In the genomic region with DNA sequence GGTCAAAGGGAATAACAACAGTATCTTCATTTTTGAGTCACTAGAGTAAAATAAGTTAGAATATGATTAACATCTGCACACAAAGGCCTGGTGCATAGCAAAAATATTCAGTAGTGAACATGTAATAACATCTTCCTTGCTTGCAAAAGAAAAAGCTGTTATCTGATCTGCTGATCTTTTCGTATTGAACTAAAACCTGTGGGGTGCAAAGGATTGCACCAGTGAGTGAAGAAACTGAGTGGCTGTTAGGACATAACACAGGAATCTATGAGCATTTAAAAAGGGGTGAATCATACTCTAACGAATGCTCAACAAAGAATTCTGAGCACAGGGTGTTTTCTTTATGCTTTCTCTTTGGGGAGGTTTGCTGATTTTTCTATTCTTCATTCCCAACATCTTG, we compare ENCODE assay signal across 26 mouse cellular contexts.
DNase-seq lines count a peak whose midpoint lies in the region; ATAC-seq and TF ChIP-seq lines count a peak whose summit lies in the region.
"Had no signal": no experiment of that assay in that cellular context is flagged by ENCODE, and none has a peak within 500 bp of the region (broad histone marks: within the 10 kb centered on the region; RNA-seq: fewer than 3 reads in every experiment).

No protein-coding gene starts in this region.

- H3K9ac ChIP-seq in hindbrain, embryonic 14.5 days: no peak overlapping the region
- H3K9ac ChIP-seq in hindbrain, postnatal 0 days (replicated peaks; ENCODE audit: low read length): no peak overlapping the region
- no peak overlapping the region for H3K9ac ChIP-seq in intestine, embryonic 16.5 days (ENCODE audit: low read depth, low read length)
- H3K9ac ChIP-seq: embryonic facial prominence, embryonic 12.5 days; forebrain, embryonic 12.5 days had no signal

- ATAC-seq in hindbrain, embryonic 14.5 days (ENCODE audit: low FRiP score): no peak
- ATAC-seq in hindbrain, postnatal 0 days: no peak
- ATAC-seq in intestine, embryonic 16.5 days: no peak
- ATAC-seq: activated CD4-positive, CD25-positive, alpha-beta regulatory T cell, adult 4 months; CD4-positive, CD25-positive, alpha-beta regulatory T cell, adult 4 months; forebrain, embryonic 14.5 days; forebrain, embryonic 16.5 days; Patski had no signal

- no peaks in the 10 kb centered on the region for H3K36me3 ChIP-seq in hindbrain, embryonic 14.5 days (replicated peaks; ENCODE audit: control insufficient read depth, insufficient read depth)
- no peaks in the 10 kb centered on the region for H3K36me3 ChIP-seq in hindbrain, postnatal 0 days (ENCODE audit: insufficient read depth, low read length)
- no peaks in the 10 kb centered on the region for H3K36me3 ChIP-seq in intestine, embryonic 16.5 days (ENCODE audit: control insufficient read depth, insufficient read depth, low read length)
- H3K36me3 ChIP-seq: embryonic facial prominence, embryonic 10.5 days; embryonic facial prominence, embryonic 12.5 days; forebrain, embryonic 10.5 days; forebrain, embryonic 12.5 days; G1E had no signal

- H3K4me3 ChIP-seq in hindbrain, embryonic 14.5 days (replicated peaks; ENCODE audit: low read length): no peak overlapping the region
- no peak overlapping the region for H3K4me3 ChIP-seq in hindbrain, postnatal 0 days (ENCODE audit: low read length)
- H3K4me3 ChIP-seq in intestine, embryonic 16.5 days (ENCODE audit: low read length): no peak overlapping the region
- H3K4me3 ChIP-seq: embryonic facial prominence, embryonic 10.5 days; embryonic facial prominence, embryonic 12.5 days; forebrain, embryonic 10.5 days; forebrain, embryonic 12.5 days had no signal

- no peak for TF ChIP-seq CTCF in hindbrain, postnatal 0 days (IDR thresholded peaks at IDR 0.05; ENCODE audit: low read depth)

- H3K27me3 ChIP-seq in hindbrain, embryonic 14.5 days (ENCODE audit: control insufficient read depth, insufficient read depth, low read length): no peaks in the 10 kb centered on the region
- no peaks in the 10 kb centered on the region for H3K27me3 ChIP-seq in hindbrain, postnatal 0 days (ENCODE audit: insufficient read depth, low read length)
- no peaks in the 10 kb centered on the region for H3K27me3 ChIP-seq in intestine, embryonic 16.5 days (replicated peaks; ENCODE audit: control insufficient read depth, insufficient read depth, low read length)
- H3K27me3 ChIP-seq: CH12.LX; embryonic facial prominence, embryonic 12.5 days; forebrain, embryonic 12.5 days had no signal

- no peaks in the 10 kb centered on the region for H3K9me3 ChIP-seq in hindbrain, embryonic 14.5 days (ENCODE audit: control insufficient read depth, low read length)
- H3K9me3 ChIP-seq in hindbrain, postnatal 0 days (ENCODE audit: low read length): no peaks in the 10 kb centered on the region
- H3K9me3 ChIP-seq in intestine, embryonic 16.5 days (ENCODE audit: control insufficient read depth, low read length): no peaks in the 10 kb centered on the region
- H3K9me3 ChIP-seq: embryonic facial prominence, embryonic 10.5 days; embryonic facial prominence, embryonic 12.5 days; forebrain, embryonic 10.5 days; forebrain, embryonic 12.5 days; G1E had no signal

- no peak overlapping the region for H3K27ac ChIP-seq in hindbrain, embryonic 14.5 days
- no peak overlapping the region for H3K27ac ChIP-seq in hindbrain, postnatal 0 days
- no peak overlapping the region for H3K27ac ChIP-seq in intestine, embryonic 16.5 days (ENCODE audit: low read length)
- H3K27ac ChIP-seq: embryonic facial prominence, embryonic 10.5 days; embryonic facial prominence, embryonic 12.5 days; forebrain, embryonic 10.5 days; forebrain, embryonic 12.5 days had no signal

- no peak overlapping the region for H3K4me2 ChIP-seq in hindbrain, embryonic 14.5 days (replicated peaks)
- H3K4me2 ChIP-seq in hindbrain, postnatal 0 days (ENCODE audit: low read depth, low read length): no peak overlapping the region
- no peak overlapping the region for H3K4me2 ChIP-seq in intestine, embryonic 16.5 days (ENCODE audit: low read depth, low read length)
- H3K4me2 ChIP-seq: embryonic facial prominence, embryonic 12.5 days; forebrain, embryonic 12.5 days had no signal

- no peaks in the 10 kb centered on the region for H3K4me1 ChIP-seq in hindbrain, embryonic 14.5 days (replicated peaks; ENCODE audit: control insufficient read depth, insufficient read depth, low read length)
- H3K4me1 ChIP-seq in hindbrain, postnatal 0 days (ENCODE audit: insufficient read depth, low read length): no peaks in the 10 kb centered on the region
- no peaks in the 10 kb centered on the region for H3K4me1 ChIP-seq in intestine, embryonic 16.5 days (ENCODE audit: control insufficient read depth, insufficient read depth, low read length)
- H3K4me1 ChIP-seq: embryonic facial prominence, embryonic 10.5 days; embryonic facial prominence, embryonic 12.5 days; forebrain, embryonic 10.5 days; forebrain, embryonic 12.5 days had no signal

- DNase-seq in hindbrain, embryonic 14.5 days (ENCODE audit: low spot score): peak; percentile 20
- no peak for DNase-seq in hindbrain, postnatal 0 days (ENCODE audit: low spot score)
- peak; percentile 9 for DNase-seq in Muller cell, postnatal 12 days (ENCODE audit: inconsistent ontology term)
- DNase-seq in fat pad, adult 2 months (ENCODE audit: extremely low read depth, low read depth, low spot score): peak; percentile 64
- DNase-seq in lung, postnatal 14 days: no peak
- no peak for DNase-seq in gastrocnemius, adult 18-20 months (ENCODE audit: low spot score)
- DNase-seq: adrenal gland, adult 8-10 months; adrenal gland, postnatal 14 days; adrenal gland, postnatal 36 days; B cell, adult 2 months; cerebellum, adult 11-12 months; cerebellum, adult 2 months; cerebellum, adult 9-10 months; cerebellum, postnatal 25 days had no signal

- WGBS in hindbrain, embryonic 14.5 days: 82% methylated on average over 2 of the region's 2 CpGs
- WGBS in hindbrain, postnatal 0 days: 78% methylated on average over 2 of the region's 2 CpGs
- 74% methylated on average over 2 of the region's 2 CpGs for WGBS in intestine, embryonic 16.5 days

Comparison
In these comparisons a context has a peak if more than half of its experiments do, and no peak if none do; other contexts are left out.
1. DNase-seq: peak in hindbrain, embryonic 14.5 days (single experiment), Muller cell, postnatal 12 days (single experiment) and fat pad, adult 2 months (single experiment); none in hindbrain, postnatal 0 days (single experiment), lung, postnatal 14 days (single experiment) and gastrocnemius, adult 18-20 months (single experiment).